Mouse (Mus musculus): ENCODE measurements around the gene Fam155a. TPM values are rescaled to one million over a fixed set of nuclear protein-coding genes. Genes with fewer than 3 reads are reported as not detected.

The Fam155a gene
- total and polyA plus RNA-seq, 3 experiments = not detected

DNA sequence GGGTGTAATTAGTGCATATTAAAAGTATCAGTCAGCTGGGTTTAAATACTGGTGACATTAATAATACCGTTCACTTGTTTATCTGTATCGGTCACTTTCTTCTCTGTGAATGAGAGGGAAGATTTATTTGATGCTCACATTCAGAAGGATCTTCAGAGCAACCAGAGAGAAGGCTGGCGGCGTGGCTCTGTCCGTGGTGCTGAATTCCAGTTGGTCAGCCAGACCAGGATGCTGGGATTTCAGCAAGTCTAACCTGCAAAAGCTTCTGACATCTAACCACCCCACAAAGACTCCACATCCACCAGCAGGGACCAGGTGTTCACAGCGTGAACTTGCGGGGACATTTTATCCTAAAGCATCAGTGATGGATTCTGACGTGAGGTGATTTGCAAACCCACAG is 461.5 kb downstream of the Fam155a start:
- no peak for DNase-seq (ENCODE audit: extremely low read depth)
- H3K9me3 ChIP-seq (replicated peaks; ENCODE audit: low read length) = peaks cover 61% of the 10 kb centered on the region
- H3K4me2 ChIP-seq (ENCODE audit: insufficient read depth, low read depth, poor library complexity, severe bottlenecking) = no peak overlapping the region
- no peaks in the 10 kb centered on the region for H3K27me3 ChIP-seq (replicated peaks)
- no peak overlapping the region for H3K27ac ChIP-seq (ENCODE audit: insufficient read depth, low read depth)
- no peak for TF ChIP-seq TBP (conservative IDR thresholded peaks at IDR 0.05; ENCODE audit: low read depth, low read length)
- no peak for TF ChIP-seq NRF1 (IDR thresholded peaks at IDR 0.05; ENCODE audit: low read depth, low read length)
- TF ChIP-seq IRF4 (IDR thresholded peaks at IDR 0.05; ENCODE audit: low read depth, low read length) = no peak
- no peak for TF ChIP-seq CHD1 (IDR thresholded peaks at IDR 0.05; ENCODE audit: low read depth, low read length)
- TF ChIP-seq MAX (IDR thresholded peaks at IDR 0.05; ENCODE audit: low read length) = no peak
- dilution Hi-C loops (cut with MboI; ENCODE audit: extremely low pct_ligation_motif_present, extremely low pct_unique_long_range_greater_than_20kb, low sequenced_read_pairs) = no loop called here
- no peaks in the 10 kb centered on the region for H3K4me1 ChIP-seq (ENCODE audit: control insufficient read depth in 1 of 2, insufficient read depth in 2 of 2)
- in situ Hi-C loops (cut with MboI; ENCODE audit: low pct_ligation_motif_present, low pct_unique_long_range_greater_than_20kb, low sequenced_read_pairs) = no loop called here
- no peak overlapping the region for H3K9ac ChIP-seq (ENCODE audit: insufficient read depth, low read depth)
- H3K79me2 ChIP-seq (replicated peaks; ENCODE audit: control insufficient read depth, extremely low read depth, insufficient read depth, poor library complexity, severe bottlenecking) = no peaks in the 10 kb centered on the region
- no peak overlapping the region for H3K4me3 ChIP-seq (replicated peaks in 1 of 3; ENCODE audit: low read depth in 2 of 3, low read length in 2 of 3, poor library complexity in 1 of 3)
- no peaks in the 10 kb centered on the region for H3K36me3 ChIP-seq (replicated peaks in 1 of 2; ENCODE audit: control insufficient read depth in 1 of 2, insufficient read depth in 1 of 2, low read length in 1 of 2)

GRCm38 (mm10) chr8:9303526-9304135 is 467.3 kb downstream of the Fam155a start:
- Histone ChIP-seq H3K79me2 (replicated peaks; ENCODE audit: control insufficient read depth, extremely low read depth, insufficient read depth, poor library complexity, severe bottlenecking) (no peaks in the 10 kb centered on the region), H3K4me2 (ENCODE audit: insufficient read depth, low read depth, poor library complexity, severe bottlenecking) (no peak overlapping the region), H3K27me3 (replicated peaks) (no peaks in the 10 kb centered on the region), H3K4me1 (ENCODE audit: control insufficient read depth in 1 of 2, insufficient read depth in 2 of 2) (no peaks in the 10 kb centered on the region), H3K27ac (ENCODE audit: insufficient read depth, low read depth) (no peak overlapping the region), H3K36me3 (replicated peaks in 1 of 2; ENCODE audit: control insufficient read depth in 1 of 2, insufficient read depth in 1 of 2, low read length in 1 of 2) (no peaks in the 10 kb centered on the region), H3K4me3 (replicated peaks in 1 of 3; ENCODE audit: low read depth in 2 of 3, low read length in 2 of 3, poor library complexity in 1 of 3) (no peak overlapping the region), H3K9me3 (replicated peaks; ENCODE audit: low read length) (peaks cover 49% of the 10 kb centered on the region), H3K9ac (ENCODE audit: insufficient read depth, low read depth) (no peak overlapping the region)
- no peak for TF ChIP-seq POLR2AphosphoS2 (IDR thresholded peaks at IDR 0.05; ENCODE audit: low read depth, low read length)
- no peak for TF ChIP-seq CHD2 (IDR thresholded peaks at IDR 0.05; ENCODE audit: low read length)
- TF ChIP-seq GABPA (IDR thresholded peaks at IDR 0.05; ENCODE audit: insufficient replicate concordance, low read depth, low read length) = no peak
- no peak for TF ChIP-seq EP300 (IDR thresholded peaks at IDR 0.05; ENCODE audit: low read length)
- TF ChIP-seq ETS1 (conservative IDR thresholded peaks at IDR 0.05; ENCODE audit: low read depth, low read length) = no peak
- TF ChIP-seq RCOR1 (conservative IDR thresholded peaks at IDR 0.05; ENCODE audit: low read depth, low read length) = no peak
- no peak for TF ChIP-seq IRF4 (IDR thresholded peaks at IDR 0.05; ENCODE audit: low read depth, low read length)
- TF ChIP-seq TBP (conservative IDR thresholded peaks at IDR 0.05; ENCODE audit: low read depth, low read length) = no peak
- no peak for TF ChIP-seq JUN (IDR thresholded peaks at IDR 0.05; ENCODE audit: insufficient read depth, low read depth, low read length)
- no peak for TF ChIP-seq ELF1 (IDR thresholded peaks at IDR 0.05; ENCODE audit: low read depth, low read length)
- no peak for TF ChIP-seq ZC3H11A (IDR thresholded peaks at IDR 0.05; ENCODE audit: low read depth, low read length)
- TF ChIP-seq NELFE (IDR thresholded peaks at IDR 0.05; ENCODE audit: low read depth, low read length) = no peak
- TF ChIP-seq MEF2A (IDR thresholded peaks at IDR 0.05; ENCODE audit: borderline replicate concordance, low read depth, low read length) = no peak
- no peak for TF ChIP-seq RAD21 (IDR thresholded peaks at IDR 0.05; ENCODE audit: low read depth, low read length)
- TF ChIP-seq MXI1 (IDR thresholded peaks at IDR 0.05; ENCODE audit: low read depth, low read length) = no peak
- TF ChIP-seq NRF1 (IDR thresholded peaks at IDR 0.05; ENCODE audit: low read depth, low read length) = no peak
- dilution Hi-C loops (cut with MboI; ENCODE audit: extremely low pct_ligation_motif_present, extremely low pct_unique_long_range_greater_than_20kb, low sequenced_read_pairs) (no loop called here), in situ Hi-C loops (cut with MboI; ENCODE audit: low pct_ligation_motif_present, low pct_unique_long_range_greater_than_20kb, low sequenced_read_pairs) (no loop called here)
- no peak for DNase-seq (ENCODE audit: extremely low read depth)
